Mouse (Mus musculus) megakaryocyte, embryonic 14.5 days (primary cell): ENCODE measurements around the gene Aktip. TPM values are rescaled to one million over a fixed set of nuclear protein-coding genes. Genes with fewer than 3 reads are reported as not detected.
A peak's percentile ranks its signal among the peaks of the same experiment; 100 is the strongest.

Source experiments
- H3K27me3 ChIP-seq: replicated peaks from 2 replicates; pipeline ENCODE3; 2012; ENCODE audit warnings: inconsistent platforms
- H3K36me3 ChIP-seq: replicated peaks from 2 replicates; pipeline ENCODE3; 2012; ENCODE audit warnings: low read length, inconsistent platforms, mixed read lengths
- H3K4me1 ChIP-seq: 2 replicates; pipeline ENCODE4 v1.6.1; 2012; ENCODE audit warnings: inconsistent platforms
- H3K4me3 ChIP-seq: replicated peaks from 2 replicates; pipeline ENCODE3; 2012; ENCODE audit warnings: moderate library complexity, mild to moderate bottlenecking, inconsistent platforms
- H3K9me3 ChIP-seq: 2 replicates; pipeline ENCODE4 v1.6.1; 2012; ENCODE audit warnings: inconsistent platforms
- FLI1 ChIP-seq: IDR thresholded peaks from 2 replicates; pipeline ENCODE4 v1.6.1; 2012; ENCODE audit warnings: low read length, inconsistent platforms, mixed read lengths
- GATA1 ChIP-seq: IDR thresholded peaks from 3 replicates; pipeline ENCODE4 v1.6.1; 2012; ENCODE audit warnings: mixed read lengths, low read length, inconsistent platforms, borderline replicate concordance
- polyA plus RNA-seq: library from polyadenylated mRNA; stranded (reverse); fragments of >175 nt; gene quantifications from 2 replicates; pipeline ENCODE4 v1.2.3, GENCODE M21; 2012; ENCODE audit warnings: low replicate concordance; ENCODE audit not compliant: insufficient read depth

Gene Aktip
- polyA plus RNA-seq, 1 experiment = 3.2 TPM

DNA sequence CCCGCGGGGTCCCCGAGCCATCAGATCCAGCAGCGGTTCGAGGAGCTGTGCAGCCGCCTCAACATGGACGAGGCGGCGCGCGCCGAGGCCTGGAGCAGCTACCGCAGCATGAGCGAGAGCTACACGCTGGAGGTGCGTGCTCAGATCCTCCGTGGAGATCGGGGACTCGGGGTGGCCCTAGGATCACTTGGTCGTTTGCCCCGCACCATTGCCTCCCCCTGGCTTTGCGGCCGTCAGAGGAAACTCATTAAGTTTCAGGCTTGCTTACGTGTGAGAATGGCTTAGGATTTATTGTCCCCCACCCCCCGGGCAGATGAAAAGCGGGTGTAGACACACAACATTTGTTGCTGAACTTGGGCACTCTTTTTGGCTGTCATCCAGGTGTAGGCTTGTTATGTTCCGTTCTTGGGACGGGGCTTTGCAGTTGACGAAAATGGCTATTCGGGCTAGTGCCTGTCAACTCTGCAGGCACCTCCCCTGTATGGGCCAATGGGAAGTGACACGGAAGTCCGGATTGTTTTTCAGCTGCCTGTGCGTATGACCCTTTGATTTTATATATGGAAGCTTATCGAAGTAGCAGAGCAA, 129.4 kb downstream of the Aktip start:
- H3K4me3 ChIP-seq = peak overlapping the region; percentile 99
- no peaks in the 10 kb centered on the region for H3K27me3 ChIP-seq
- TF ChIP-seq FLI1 = no peak
- TF ChIP-seq GATA1 = no peak
- peaks cover 27% of the 10 kb centered on the region for H3K36me3 ChIP-seq
- peaks cover 57% of the 10 kb centered on the region for H3K4me1 ChIP-seq
- H3K9me3 ChIP-seq = no peaks in the 10 kb centered on the region

DNA sequence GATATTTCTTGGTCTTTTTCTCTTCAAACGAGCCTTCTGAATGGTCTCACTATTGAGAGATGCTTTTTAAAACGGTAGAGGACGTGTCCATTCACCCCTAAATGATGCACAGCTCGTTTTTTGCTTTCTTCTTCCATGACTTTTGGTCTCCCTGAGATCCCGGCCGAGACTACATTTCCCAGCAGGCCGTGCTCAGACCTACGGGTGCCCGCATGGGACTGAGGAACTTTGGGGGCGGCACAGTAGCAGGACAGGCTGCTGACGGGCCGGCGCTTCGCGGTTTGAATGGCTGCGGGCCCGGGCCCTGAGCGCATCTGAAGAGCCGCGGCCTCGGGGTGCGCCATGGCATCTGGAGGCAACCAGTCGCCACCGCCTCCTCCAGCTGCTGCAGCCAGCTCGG, 129.9 kb downstream of the Aktip start, which contains the start of gene Rbl2:
Rbl2 (plus strand) TSS at position 224 of the 400 bp plus-strand sequence.
- H3K36me3 ChIP-seq = peaks cover 22% of the 10 kb centered on the region
- peak within 1 kb of the TSS; percentile 99 for H3K4me3 ChIP-seq
- TF ChIP-seq FLI1 (no peak), GATA1 (no peak)
- H3K4me1 ChIP-seq = peaks cover 59% of the 10 kb centered on the region
- H3K9me3 ChIP-seq = no peaks in the 10 kb centered on the region
- no peaks in the 10 kb centered on the region for H3K27me3 ChIP-seq

DNA sequence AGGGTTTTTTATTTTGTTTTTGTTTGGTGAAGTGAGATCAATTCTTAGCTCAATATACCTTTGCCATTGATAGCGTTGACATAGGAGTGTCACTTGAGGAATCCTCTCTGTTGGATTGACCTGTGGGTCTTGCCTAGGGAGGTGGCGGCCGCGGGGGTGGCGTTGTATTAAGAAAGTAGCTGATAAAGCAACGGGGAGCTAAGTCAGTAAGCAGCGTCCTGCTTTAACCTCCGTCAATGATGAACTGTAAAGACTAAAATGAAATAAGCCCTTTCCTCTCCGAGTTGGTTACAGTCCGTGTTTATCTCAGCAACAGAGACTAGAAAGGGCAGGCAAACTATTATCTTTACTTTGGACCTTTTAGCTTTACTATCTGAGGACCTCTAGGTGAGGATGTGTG, 130.4 kb downstream of the Aktip start:
- Histone ChIP-seq H3K4me1 (peaks cover 60% of the 10 kb centered on the region), H3K4me3 (peak overlapping the region; percentile 99), H3K9me3 (no peaks in the 10 kb centered on the region), H3K36me3 (peaks cover 17% of the 10 kb centered on the region), H3K27me3 (no peaks in the 10 kb centered on the region)
- TF ChIP-seq GATA1 = no peak
- TF ChIP-seq FLI1 = no peak

DNA sequence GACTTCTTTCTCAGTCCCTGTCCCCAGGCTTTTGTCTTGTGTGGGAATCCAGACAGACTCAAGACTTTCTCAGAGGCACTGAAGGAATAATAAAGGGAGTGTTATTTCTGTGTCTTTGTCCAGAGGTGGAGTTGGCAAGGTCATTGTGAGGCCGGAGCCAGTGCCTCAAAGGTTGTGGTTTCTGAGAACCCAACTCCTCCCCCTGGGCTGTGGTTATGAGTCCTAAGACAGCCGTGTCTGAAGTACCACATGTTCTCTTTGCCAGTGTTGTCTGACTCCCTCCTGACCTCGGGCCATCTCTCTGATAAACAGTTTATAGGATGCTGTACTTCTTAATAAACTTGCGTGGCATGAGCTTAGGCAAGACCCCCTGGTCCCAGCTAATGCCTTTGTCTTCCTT, 134.6 kb downstream of the Aktip start:
- TF ChIP-seq FLI1 (no peak), GATA1 (no peak)
- H3K9me3 ChIP-seq = no peaks in the 10 kb centered on the region
- H3K4me1 ChIP-seq = peaks cover 40% of the 10 kb centered on the region
- H3K27me3 ChIP-seq = no peaks in the 10 kb centered on the region
- peaks cover 2% of the 10 kb centered on the region for H3K36me3 ChIP-seq
- no peak overlapping the region for H3K4me3 ChIP-seq

Other genes with a start within 250 kb of the Aktip start
- gene Rbl2, start 129.9 kb downstream of the Aktip start, polyA plus RNA-seq = 2.1 and 3.5 TPM in 2 replicates
- 0.27 TPM in 1 of 2 replicates, not detected in the other for gene Rpgrip1l, start 113.3 kb upstream of the Aktip start, polyA plus RNA-seq
- 1.5 and 9.5 TPM in 2 replicates for gene Fto, start 113.5 kb upstream of the Aktip start, polyA plus RNA-seq